Mouse (Mus musculus) forebrain, embryonic 14.5 days (tissue): ENCODE results near the gene Pheta2. TPM values are rescaled to one million over a fixed set of nuclear protein-coding genes. Genes with fewer than 3 reads are reported as not detected.
"Not testable (repeated sequence)": the region's sequence is repeated elsewhere in the genome, so short reads cannot be mapped to it uniquely, and the experiment has no call there.

ENCODE experiments used
- ATAC-seq: fragments of 200-750 bp; cut with Nextera tagmentation; 2 replicates; pipeline ENCODE4 v1.8.0; 2017; ENCODE audit warnings: mild to moderate bottlenecking, moderate library complexity
- DNase-seq: peaks from one replicate; pipeline ENCODE4 v3.0.0-alpha.2; 2015; ENCODE audit warnings: low spot score
- H3K27ac ChIP-seq: fragments of 300-500 bp; sonication (generic); 2 replicates; pipeline ENCODE4 v1.5.1; 2014; ENCODE audit warnings: low read depth, mild to moderate bottlenecking, control low read depth, low read length, moderate library complexity
- H3K27me3 ChIP-seq: fragments of 300-500 bp; sonication (generic); replicated peaks from 2 replicates; pipeline ENCODE4 v1.6.1; 2014; ENCODE audit warnings: low read length, control low read depth, mixed read lengths; ENCODE audit not compliant: control insufficient read depth, insufficient read depth
- H3K36me3 ChIP-seq: fragments of 300-500 bp; sonication (generic); 2 replicates; pipeline ENCODE4 v1.6.1; 2014; ENCODE audit warnings: low read length, control low read depth; ENCODE audit not compliant: control insufficient read depth, insufficient read depth
- H3K4me1 ChIP-seq: fragments of 300-500 bp; sonication (generic); 2 replicates; pipeline ENCODE4 v1.6.1; 2014; ENCODE audit warnings: antibody characterized with exemption, low read length, control low read depth; ENCODE audit not compliant: control insufficient read depth, insufficient read depth
- H3K4me2 ChIP-seq: fragments of 300-500 bp; sonication (generic); 2 replicates; pipeline ENCODE4 v1.6.1; 2014; ENCODE audit warnings: mild to moderate bottlenecking, control low read depth, low read length
- H3K4me3 ChIP-seq: fragments of 300-500 bp; sonication (generic); 2 replicates; pipeline ENCODE4 v1.5.1; 2014; ENCODE audit warnings: low read depth, low read length, control low read depth
- H3K9ac ChIP-seq: fragments of 300-500 bp; sonication (generic); 2 replicates; pipeline ENCODE4 v1.6.1; 2014; ENCODE audit warnings: mild to moderate bottlenecking, low read length, control low read depth, moderate library complexity
- H3K9me3 ChIP-seq: fragments of 300-500 bp; sonication (generic); replicated peaks from 2 replicates; pipeline ENCODE4 v1.6.1; 2016; ENCODE audit warnings: low read length, control low read depth, mixed read lengths; ENCODE audit not compliant: control insufficient read depth
- WGBS: fragments of 180-500 bp; shearing (Covaris S2); extraction: QIAGEN DNeasy Blood & Tissue Kit; methylation state at CpG from one replicate; pipeline ENCODE4 v1.1.7; 2014; 5-methylcytosine and 5-hydroxymethylcytosine counted together
- polyA plus RNA-seq: library from polyadenylated mRNA; unstranded; fragments of >200 nt; fragmentation: Nextera tagmentation; extraction: Ambion mirVana; gene quantifications from 2 replicates; pipeline ENCODE4 v1.2.1, GENCODE M21; 2014

Gene Pheta2
- polyA plus RNA-seq, 1 experiment from 2014 or later = 0.63 TPM

DNA sequence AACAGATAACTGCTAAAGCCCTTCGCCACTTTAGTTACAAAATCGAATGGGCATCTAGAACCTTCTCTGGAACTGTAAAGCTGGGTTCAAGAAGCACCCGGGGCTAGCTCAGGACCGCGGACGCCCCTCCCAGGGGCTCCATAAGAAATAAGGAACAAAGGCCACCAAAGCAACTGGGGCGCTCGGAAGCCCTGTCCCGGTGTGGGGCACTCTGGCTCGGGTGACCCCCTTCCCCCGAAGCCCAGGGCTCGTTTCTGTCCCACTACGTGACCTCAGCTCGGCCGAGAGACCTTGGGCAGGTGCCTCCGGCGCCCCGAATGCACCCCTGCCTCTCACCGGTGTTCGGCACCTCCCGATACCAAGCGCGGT, 15.0 kb downstream of the Pheta2 start:
- WGBS = 1% methylated on average over 23 of the region's 23 CpGs
- peak overlapping the region; percentile 84 for H3K4me2 ChIP-seq
- ATAC-seq (peak; percentile 57; the same call in 1 of the 2 replicates), DNase-seq (no peak)
- H3K9ac ChIP-seq = peak overlapping the region; percentile 98
- H3K4me3 ChIP-seq = peak overlapping the region; percentile 92
- peaks cover 12% of the 10 kb centered on the region for H3K4me1 ChIP-seq
- no peaks in the 10 kb centered on the region for H3K27me3 ChIP-seq
- H3K9me3 ChIP-seq = no peaks in the 10 kb centered on the region
- H3K27ac ChIP-seq = peak overlapping the region; percentile 84
- H3K36me3 ChIP-seq = peaks cover 25% of the 10 kb centered on the region

GRCm38 (mm10) chr15:82354126-82354945, 15.6 kb downstream of the Pheta2 start, which contains the start of gene Ndufa6:
Gene Ndufa6, minus strand, starts transcription at chr15:82354322.
- Histone ChIP-seq H3K4me1 (peaks cover 12% of the 10 kb centered on the region), H3K9ac (peak within 1 kb of the TSS; percentile 98), H3K4me2 (peak within 1 kb of the TSS; percentile 84), H3K36me3 (peaks cover 19% of the 10 kb centered on the region), H3K9me3 (no peaks in the 10 kb centered on the region), H3K27me3 (no peaks in the 10 kb centered on the region), H3K4me3 (peak within 1 kb of the TSS; percentile 92), H3K27ac (peak within 1 kb of the TSS; percentile 84)
- ATAC-seq (peak; percentile 100), DNase-seq (peak; percentile 99)
- WGBS = under 1% methylated on average over 57 of the region's 57 CpGs

GRCm38 (mm10) chr15:82358431-82359260, 19.9 kb downstream of the Pheta2 start:
- DNase-seq = no peak
- Histone ChIP-seq H3K4me3 (no peak overlapping the region), H3K27me3 (no peaks in the 10 kb centered on the region), H3K27ac (no peak overlapping the region), H3K9me3 (no peaks in the 10 kb centered on the region), H3K4me2 (no peak overlapping the region), H3K9ac (no peak overlapping the region), H3K4me1 (peaks cover 3% of the 10 kb centered on the region; the same call in 1 of the 2 replicates), H3K36me3 (no peaks in the 10 kb centered on the region)
- WGBS = 69% methylated on average over 22 of the region's 22 CpGs
- ATAC-seq = no peak

DNA sequence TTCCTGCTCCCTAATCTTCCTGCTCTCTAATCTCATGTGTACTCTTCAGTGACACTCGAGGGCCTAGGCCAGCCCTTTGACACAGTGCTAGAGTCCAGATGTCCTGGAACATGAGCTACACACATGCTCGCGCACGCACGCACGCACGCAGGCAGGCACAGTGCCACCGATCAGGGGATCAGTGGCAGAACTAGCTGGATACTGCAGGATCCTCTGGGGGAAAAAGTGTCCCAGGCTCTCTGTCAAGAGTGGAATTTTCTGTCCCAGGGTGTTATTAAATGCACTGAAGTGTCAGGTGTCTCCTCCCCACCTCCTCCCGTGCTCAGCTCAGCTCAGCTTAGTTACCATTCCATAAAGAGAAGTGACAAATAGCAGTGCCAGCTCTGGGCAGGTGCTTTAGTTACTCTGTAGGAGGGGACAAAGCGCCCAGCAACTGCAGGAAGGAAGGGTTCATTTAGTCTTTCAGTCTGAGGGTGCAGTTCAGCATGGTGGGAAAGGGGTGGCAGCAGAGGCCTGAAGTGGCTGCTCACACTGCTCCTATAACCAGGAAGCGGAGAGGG, 22.8 kb downstream of the Pheta2 start:
- H3K4me3 ChIP-seq = no peak overlapping the region
- H3K27ac ChIP-seq = no peak overlapping the region
- ATAC-seq (no peak), DNase-seq (no peak)
- H3K9me3 ChIP-seq = no peaks in the 10 kb centered on the region
- no peaks in the 10 kb centered on the region for H3K27me3 ChIP-seq
- no peaks in the 10 kb centered on the region for H3K4me1 ChIP-seq
- H3K4me2 ChIP-seq = no peak overlapping the region
- H3K9ac ChIP-seq = no peak overlapping the region
- 78% methylated on average over 11 of the region's 11 CpGs for WGBS
- no peaks in the 10 kb centered on the region for H3K36me3 ChIP-seq

GRCm38 (mm10) chr15:82362234-82362633, 23.5 kb downstream of the Pheta2 start:
- DNase-seq = no peak
- H3K4me3 ChIP-seq = no peak overlapping the region
- H3K36me3 ChIP-seq = no peaks in the 10 kb centered on the region
- ATAC-seq = no peak
- no peaks in the 10 kb centered on the region for H3K27me3 ChIP-seq
- no peak overlapping the region for H3K27ac ChIP-seq
- no peak overlapping the region for H3K4me2 ChIP-seq
- no peak overlapping the region for H3K9ac ChIP-seq
- H3K9me3 ChIP-seq = no peaks in the 10 kb centered on the region
- no peaks in the 10 kb centered on the region for H3K4me1 ChIP-seq
- WGBS = 90% methylated on average over 3 of the region's 4 CpGs

GRCm38 (mm10) chr15:82363801-82364200, 25.1 kb downstream of the Pheta2 start:
- not testable (repeated sequence) for H3K9ac ChIP-seq, H3K36me3 ChIP-seq, H3K9me3 ChIP-seq, ATAC-seq, H3K4me3 ChIP-seq, H3K4me2 ChIP-seq, H3K27ac ChIP-seq, H3K27me3 ChIP-seq, H3K4me1 ChIP-seq, DNase-seq
- 88% methylated on average over 7 of the region's 12 CpGs for WGBS

GRCm38 (mm10) chr15:82364561-82364960, 25.8 kb downstream of the Pheta2 start:
- not testable (repeated sequence) for ATAC-seq, H3K36me3 ChIP-seq, DNase-seq, H3K9me3 ChIP-seq, H3K4me1 ChIP-seq, H3K27ac ChIP-seq, H3K27me3 ChIP-seq, H3K9ac ChIP-seq, H3K4me3 ChIP-seq, H3K4me2 ChIP-seq
- WGBS = 20% methylated on average over 6 of the region's 9 CpGs

DNA sequence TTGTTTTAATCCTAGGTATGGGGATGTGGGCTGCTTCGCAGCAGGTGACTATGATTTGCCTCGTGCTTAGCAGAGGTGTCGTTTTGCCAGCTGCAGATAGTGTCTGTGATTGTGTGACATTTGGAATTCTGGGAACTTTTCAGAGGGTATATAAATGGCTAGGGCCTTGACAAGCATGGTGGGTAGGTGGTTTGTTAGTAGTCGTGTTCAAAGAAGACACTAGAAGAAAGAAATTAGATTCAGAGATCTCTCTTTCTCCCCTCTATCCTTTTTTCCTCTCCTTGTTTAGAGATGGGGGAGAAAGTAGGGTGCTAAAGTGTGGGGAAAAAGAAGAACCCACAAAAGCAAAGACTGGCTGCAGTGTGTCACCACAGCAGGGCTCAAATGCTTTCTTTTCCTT, 29.4 kb downstream of the Pheta2 start:
- Histone ChIP-seq H3K4me1 (no peaks in the 10 kb centered on the region), H3K27me3 (no peaks in the 10 kb centered on the region), H3K27ac (no peak overlapping the region), H3K9me3 (no peaks in the 10 kb centered on the region), H3K36me3 (no peaks in the 10 kb centered on the region), H3K9ac (no peak overlapping the region), H3K4me3 (no peak overlapping the region), H3K4me2 (no peak overlapping the region)
- no peak for ATAC-seq
- WGBS = 91% methylated on average over 4 of the region's 4 CpGs
- no peak for DNase-seq
